Mouse (Mus musculus) B cell, adult 62 days (primary cell): ENCODE results near the gene Ptpn4. TPM values are rescaled to one million over a fixed set of nuclear protein-coding genes. Genes with fewer than 3 reads are reported as not detected.

Experiments
- total RNA-seq: library from RNA; stranded (reverse); gene quantifications from 4 replicates; pipeline ENCODE4 v1.2.4, GENCODE M21; 2023

The Ptpn4 gene
- 31.0 to 38.7 TPM (median 37.7 TPM) in 4 replicates for total RNA-seq

GRCm38 (mm10) chr1:119837035-119837751, at the start of gene Ptpn4:
Gene Ptpn4 (minus strand): TSS chr1:119837613.

GRCm38 (mm10) chr1:119648205-119649111, 189.0 kb downstream of the Ptpn4 start, which contains the start of gene Epb41l5:
Gene Epb41l5 (minus strand): TSS chr1:119649000.

Other genes with a start within 250 kb of the Ptpn4 start
- gene Epb41l5, start 188.6 kb downstream of the Ptpn4 start, total RNA-seq, result 4.5 to 6.4 TPM (median 5.5 TPM) in 4 replicates
- 3.2 to 4.3 TPM (median 3.8 TPM) in 4 replicates for gene Tmem177, start 75.6 kb upstream of the Ptpn4 start, total RNA-seq
- not detected in 4 replicates for gene Cfap221, start 159.6 kb upstream of the Ptpn4 start, total RNA-seq
- gene Sctr, start 169.3 kb upstream of the Ptpn4 start, total RNA-seq, result not detected in 4 replicates
- gene Tmem37, start 236.5 kb upstream of the Ptpn4 start, total RNA-seq, result not detected in 4 replicates